26 mouse cellular contexts compared by ENCODE assay signal in the genomic region with DNA sequence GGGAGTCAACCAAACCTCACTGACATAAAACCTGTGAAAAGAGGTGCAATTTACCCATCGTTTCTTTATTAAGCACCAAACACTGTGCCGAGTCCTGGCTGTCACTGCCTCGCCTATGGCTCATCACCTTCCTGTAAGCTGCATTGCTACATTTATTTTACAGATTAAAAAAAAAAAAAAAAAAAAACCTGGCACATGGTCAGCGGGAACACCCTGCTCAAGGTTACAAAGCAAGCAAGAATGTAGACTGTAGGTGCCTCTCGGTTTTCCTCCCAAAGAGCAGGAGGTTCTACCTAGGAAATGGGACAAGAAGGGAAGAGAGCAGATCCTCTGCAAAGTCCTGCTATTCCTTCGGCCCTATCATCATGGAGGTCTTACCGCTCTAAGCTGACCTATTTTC.
DNase-seq lines count a peak whose midpoint lies in the region; ATAC-seq and TF ChIP-seq lines count a peak whose summit lies in the region.
"Had no signal": no experiment of that assay in that cellular context is flagged by ENCODE, and none has a peak within 500 bp of the region (broad histone marks: within the 10 kb centered on the region; RNA-seq: fewer than 3 reads in every experiment).

No protein-coding gene starts in this region.

- no peak overlapping the region for H3K4me2 ChIP-seq in intestine, embryonic 14.5 days (ENCODE audit: low read length)
- no peak overlapping the region for H3K4me2 ChIP-seq in intestine, embryonic 15.5 days (replicated peaks)
- peak overlapping the region; percentile 12 for H3K4me2 ChIP-seq in myocyte (ENCODE audit: low read depth)
- H3K4me2 ChIP-seq in stomach, postnatal 0 days (replicated peaks; ENCODE audit: low read depth): no peak overlapping the region
- H3K4me2 ChIP-seq: embryonic facial prominence, embryonic 12.5 days; embryonic facial prominence, embryonic 15.5 days; heart, embryonic 13.5 days; hindbrain, embryonic 12.5 days; hindbrain, embryonic 15.5 days had no signal

- ATAC-seq in intestine, embryonic 14.5 days (replicated peaks; ENCODE audit: low FRiP score, low TSS enrichment, low read depth): no peak
- no peak for ATAC-seq in intestine, embryonic 15.5 days
- peak; percentile 85 for ATAC-seq in stomach, postnatal 0 days (ENCODE audit: low FRiP score, low TSS enrichment)
- ATAC-seq: forebrain, embryonic 14.5 days; Patski had no signal

- no peak overlapping the region for H3K4me3 ChIP-seq in intestine, embryonic 14.5 days (ENCODE audit: low read depth, low read length)
- H3K4me3 ChIP-seq in intestine, embryonic 15.5 days (replicated peaks): no peak overlapping the region
- no peak overlapping the region for H3K4me3 ChIP-seq in myocyte
- no peak overlapping the region for H3K4me3 ChIP-seq in stomach, postnatal 0 days (ENCODE audit: low read depth, low read length)
- H3K4me3 ChIP-seq: embryonic facial prominence, embryonic 12.5 days; embryonic facial prominence, embryonic 15.5 days; heart, adult 2 months; heart, embryonic 10.5 days; heart, embryonic 13.5 days; hindbrain, embryonic 12.5 days; hindbrain, embryonic 15.5 days had no signal

- no peak for TF ChIP-seq POLR2A in myocyte (IDR thresholded peaks at IDR 0.05; ENCODE audit: insufficient read length, low read depth)

- no peaks in the 10 kb centered on the region for H3K9me3 ChIP-seq in intestine, embryonic 14.5 days (ENCODE audit: control insufficient read depth, low read length)
- H3K9me3 ChIP-seq in intestine, embryonic 15.5 days: no peaks in the 10 kb centered on the region
- H3K9me3 ChIP-seq in stomach, postnatal 0 days (ENCODE audit: control insufficient read depth, low read length): no peaks in the 10 kb centered on the region
- H3K9me3 ChIP-seq: embryonic facial prominence, embryonic 12.5 days; embryonic facial prominence, embryonic 15.5 days; G1E; heart, embryonic 10.5 days; heart, embryonic 13.5 days; hindbrain, embryonic 12.5 days; hindbrain, embryonic 15.5 days had no signal

- no peak overlapping the region for H3K9ac ChIP-seq in intestine, embryonic 14.5 days (ENCODE audit: low read length)
- H3K9ac ChIP-seq in intestine, embryonic 15.5 days: no peak overlapping the region
- H3K9ac ChIP-seq in stomach, postnatal 0 days (ENCODE audit: low read length): no peak overlapping the region
- H3K9ac ChIP-seq: embryonic facial prominence, embryonic 12.5 days; embryonic facial prominence, embryonic 15.5 days; heart, embryonic 13.5 days; hindbrain, embryonic 12.5 days; hindbrain, embryonic 15.5 days had no signal

- peak; percentile 46 for DNase-seq in intestine, embryonic 14.5 days (ENCODE audit: low spot score)
- peak; percentile 36 for DNase-seq in ZHBTc4 (ENCODE audit: low read depth, low spot score)
- peak; percentile 20 for DNase-seq in stomach, postnatal 0 days (ENCODE audit: low spot score)
- DNase-seq in cerebellum, postnatal 14 days: no peak
- no peak for DNase-seq in left cerebral cortex, adult 11 months (ENCODE audit: low spot score)
- DNase-seq in kidney, postnatal 25 days: no peak
- DNase-seq: adrenal gland, adult 2 months; adrenal gland, postnatal 25 days; cerebellum, adult 9-10 months; cerebellum, postnatal 25 days; gastrocnemius, postnatal 10 days; gastrocnemius, postnatal 36 days; heart, adult 2 months; heart, postnatal 14 days; heart, postnatal 4 days had no signal

- H3K79me2 ChIP-seq in myocyte (ENCODE audit: control insufficient read depth, insufficient read depth): no peaks in the 10 kb centered on the region

- no peak overlapping the region for H3ac ChIP-seq in myocyte (ENCODE audit: control insufficient read depth, insufficient read length)

- H3K4me1 ChIP-seq in intestine, embryonic 14.5 days (replicated peaks; ENCODE audit: control insufficient read depth, insufficient read depth, low read length): no peaks in the 10 kb centered on the region
- H3K4me1 ChIP-seq in intestine, embryonic 15.5 days (replicated peaks): no peaks in the 10 kb centered on the region
- H3K4me1 ChIP-seq in stomach, postnatal 0 days (replicated peaks; ENCODE audit: control insufficient read depth, insufficient read depth): no peaks in the 10 kb centered on the region
- H3K4me1 ChIP-seq: embryonic facial prominence, embryonic 12.5 days; embryonic facial prominence, embryonic 15.5 days; heart, embryonic 10.5 days; hindbrain, embryonic 12.5 days; hindbrain, embryonic 15.5 days had no signal

- H3K27ac ChIP-seq in intestine, embryonic 14.5 days (ENCODE audit: low read depth): no peak overlapping the region
- H3K27ac ChIP-seq in intestine, embryonic 15.5 days: no peak overlapping the region
- H3K27ac ChIP-seq in stomach, postnatal 0 days (replicated peaks): no peak overlapping the region
- H3K27ac ChIP-seq: embryonic facial prominence, embryonic 12.5 days; embryonic facial prominence, embryonic 15.5 days; heart, adult 2 months; heart, embryonic 10.5 days; heart, embryonic 13.5 days; hindbrain, embryonic 12.5 days; hindbrain, embryonic 15.5 days had no signal

- TF ChIP-seq EP300 in stomach, postnatal 0 days (optimal IDR thresholded peaks at IDR 0.05): no peak

- no peaks in the 10 kb centered on the region for H3K27me3 ChIP-seq in intestine, embryonic 14.5 days (replicated peaks; ENCODE audit: control insufficient read depth, insufficient read depth, low read length)
- H3K27me3 ChIP-seq in intestine, embryonic 15.5 days (replicated peaks): no peaks in the 10 kb centered on the region
- no peaks in the 10 kb centered on the region for H3K27me3 ChIP-seq in myocyte (ENCODE audit: control insufficient read depth, insufficient read depth, insufficient read length)
- no peaks in the 10 kb centered on the region for H3K27me3 ChIP-seq in stomach, postnatal 0 days (ENCODE audit: control insufficient read depth, insufficient read depth, low read length)
- H3K27me3 ChIP-seq: embryonic facial prominence, embryonic 12.5 days; embryonic facial prominence, embryonic 15.5 days; heart, embryonic 13.5 days; hindbrain, embryonic 12.5 days; hindbrain, embryonic 15.5 days had no signal

- no peak for TF ChIP-seq CTCF in stomach, postnatal 0 days (IDR thresholded peaks at IDR 0.05; ENCODE audit: low read depth)

- no peaks in the 10 kb centered on the region for H3K36me3 ChIP-seq in intestine, embryonic 14.5 days (ENCODE audit: control insufficient read depth, insufficient read depth, low read length)
- no peaks in the 10 kb centered on the region for H3K36me3 ChIP-seq in intestine, embryonic 15.5 days
- H3K36me3 ChIP-seq in myocyte (ENCODE audit: control insufficient read depth, insufficient read depth): no peaks in the 10 kb centered on the region
- H3K36me3 ChIP-seq in stomach, postnatal 0 days (ENCODE audit: control insufficient read depth, insufficient read depth, low read length): no peaks in the 10 kb centered on the region
- H3K36me3 ChIP-seq: embryonic facial prominence, embryonic 12.5 days; embryonic facial prominence, embryonic 15.5 days; G1E; heart, embryonic 10.5 days; heart, embryonic 13.5 days; hindbrain, embryonic 12.5 days; hindbrain, embryonic 15.5 days had no signal

- 92% methylated on average over 7 of the region's 7 CpGs for WGBS in intestine, embryonic 14.5 days
- 92% methylated on average over 7 of the region's 7 CpGs for WGBS in intestine, embryonic 15.5 days
- 76% methylated on average over 7 of the region's 7 CpGs for WGBS in stomach, postnatal 0 days

TF ChIP-seq in myocyte, 11 proteins besides CTCF, POLR2A, EP300 and RAD21:
- TF ChIP-seq POLR2AphosphoS2 (IDR thresholded peaks at IDR 0.05; ENCODE audit: insufficient read length, low read depth) (no peak), USF1 (IDR thresholded peaks at IDR 0.05; ENCODE audit: low read depth) (no peak), SRF (IDR thresholded peaks at IDR 0.05; ENCODE audit: control insufficient read depth, insufficient read length, low read depth) (no peak), REST (IDR thresholded peaks at IDR 0.05; ENCODE audit: insufficient read depth, insufficient read length) (no peak), MYOD1 (IDR thresholded peaks at IDR 0.05; ENCODE audit: control insufficient read depth in 1 of 3, insufficient read length in 2 of 3, low read depth in 2 of 3) (no peak), CEBPB (IDR thresholded peaks at IDR 0.05; ENCODE audit: insufficient read depth, poor library complexity, severe bottlenecking) (no peak), TCF3 (IDR thresholded peaks at IDR 0.05; ENCODE audit: insufficient read length, low read depth) (no peak), E2F4 (IDR thresholded peaks at IDR 0.05; ENCODE audit: insufficient read depth) (no peak), MYOG (IDR thresholded peaks at IDR 0.05; ENCODE audit: control insufficient read depth in 1 of 3, insufficient read depth in 1 of 3, insufficient read length in 2 of 3, low read depth in 2 of 3) (no peak)

Comparison
In these comparisons a context has a peak if more than half of its experiments do, and no peak if none do; other contexts are left out.
1. DNase-seq: peak in intestine, embryonic 14.5 days (single experiment), ZHBTc4 (single experiment) and stomach, postnatal 0 days (single experiment); none in cerebellum, postnatal 14 days (0 of 2), left cerebral cortex, adult 11 months (single experiment) and kidney, postnatal 25 days (0 of 2).